ENCODE assay signal across 8 mouse cellular contexts in genomic region chr3:108562777-108563271, GRCm38 (mm10). TPM values are rescaled to one million over a fixed set of nuclear protein-coding genes. Genes with fewer than 3 reads are reported as not detected.
A peak's percentile ranks its signal among the peaks of the same experiment; 100 is the strongest.
DNase-seq lines count a peak whose midpoint lies in the region; ATAC-seq lines count a peak whose summit lies in the region.

No protein-coding gene starts in this region.

- peak overlapping the region; percentile 87 for H3K27ac ChIP-seq in embryonic facial prominence, embryonic 14.5 days (replicated peaks; ENCODE audit: low read depth, low read length)
- H3K27ac ChIP-seq in limb, embryonic 15.5 days: peak overlapping the region; percentile 96
- H3K27ac ChIP-seq in midbrain, embryonic 15.5 days: peak overlapping the region; percentile 89

- H3K27me3 ChIP-seq in embryonic facial prominence, embryonic 14.5 days (replicated peaks; ENCODE audit: control insufficient read depth, insufficient read depth, low read length): no peaks in the 10 kb centered on the region
- H3K27me3 ChIP-seq in limb, embryonic 15.5 days: no peaks in the 10 kb centered on the region
- H3K27me3 ChIP-seq in midbrain, embryonic 15.5 days (replicated peaks): no peaks in the 10 kb centered on the region

- 4% methylated on average over 15 of the region's 15 CpGs for WGBS in embryonic facial prominence, embryonic 14.5 days
- WGBS in limb, embryonic 15.5 days: 5% methylated on average over 15 of the region's 15 CpGs
- 14% methylated on average over 15 of the region's 15 CpGs for WGBS in midbrain, embryonic 15.5 days

- H3K9ac ChIP-seq in embryonic facial prominence, embryonic 14.5 days (ENCODE audit: low read depth, low read length): peak overlapping the region; percentile 89
- 0 out of 2 replicates have a peak overlapping the region, but pooled peaks have one; percentile 1 for H3K9ac ChIP-seq in limb, embryonic 15.5 days
- peak overlapping the region; percentile 27; the same call in 1 of the 2 replicates for H3K9ac ChIP-seq in midbrain, embryonic 15.5 days

- peak overlapping the region; percentile 78 for H3K4me3 ChIP-seq in embryonic facial prominence, embryonic 14.5 days (ENCODE audit: low read depth, low read length)
- peak overlapping the region; percentile 83 for H3K4me3 ChIP-seq in limb, embryonic 15.5 days
- peak overlapping the region; percentile 53 for H3K4me3 ChIP-seq in midbrain, embryonic 15.5 days

- peak overlapping the region; percentile 66 for H3K4me2 ChIP-seq in embryonic facial prominence, embryonic 14.5 days (ENCODE audit: low read depth, low read length)
- peak overlapping the region; percentile 73 for H3K4me2 ChIP-seq in limb, embryonic 15.5 days
- H3K4me2 ChIP-seq in midbrain, embryonic 15.5 days: peak overlapping the region; percentile 67

- peak; percentile 19 for DNase-seq in right cerebral cortex, postnatal 4 days
- DNase-seq in right cerebral cortex, postnatal 14 days: no peak
- peak; percentile 82 for DNase-seq in embryonic facial prominence, embryonic 14.5 days (ENCODE audit: low spot score)
- peak; percentile 31 for DNase-seq in heart, postnatal 4 days
- DNase-seq in adipocyte (ENCODE audit: low spot score): no peak
- no peak for DNase-seq in retina, embryonic 14.5 days (ENCODE audit: low spot score)

- ATAC-seq in embryonic facial prominence, embryonic 14.5 days (ENCODE audit: low read depth): peak; percentile 70
- no peak for ATAC-seq in limb, embryonic 15.5 days (ENCODE audit: insufficient number of reproducible peaks, low FRiP score, low TSS enrichment, low read depth)
- peak; percentile 84 for ATAC-seq in midbrain, embryonic 15.5 days (replicated peaks)

- H3K36me3 ChIP-seq in embryonic facial prominence, embryonic 14.5 days (ENCODE audit: control insufficient read depth, insufficient read depth, low read length): peaks cover 25% of the 10 kb centered on the region
- peaks cover 26% of the 10 kb centered on the region for H3K36me3 ChIP-seq in limb, embryonic 15.5 days
- peaks cover 10% of the 10 kb centered on the region for H3K36me3 ChIP-seq in midbrain, embryonic 15.5 days (replicated peaks)

- H3K9me3 ChIP-seq in embryonic facial prominence, embryonic 14.5 days (ENCODE audit: control insufficient read depth, low read length): no peaks in the 10 kb centered on the region
- no peaks in the 10 kb centered on the region for H3K9me3 ChIP-seq in limb, embryonic 15.5 days
- H3K9me3 ChIP-seq in midbrain, embryonic 15.5 days: no peaks in the 10 kb centered on the region

- peaks cover 4% of the 10 kb centered on the region; the same call in 1 of the 2 replicates for H3K4me1 ChIP-seq in embryonic facial prominence, embryonic 14.5 days (ENCODE audit: control insufficient read depth, insufficient read depth, low read length)
- H3K4me1 ChIP-seq in limb, embryonic 15.5 days: peaks cover 13% of the 10 kb centered on the region
- H3K4me1 ChIP-seq in midbrain, embryonic 15.5 days: peaks cover 17% of the 10 kb centered on the region

RNA-seq across cellular contexts. Expression of gene Tmem167b, which starts 0.6 kb away (rescaled TPM):
- 46.3 and 46.8 TPM in 2 replicates for polyA plus RNA-seq in embryonic facial prominence, embryonic 14.5 days (2014; fragmentation: Nextera tagmentation; extraction: Ambion mirVana)
- 10 to 100 TPM; 32.4 to 34.7 TPM for total RNA-seq in heart, postnatal 4 days (2021)
- 52.2 and 53.4 TPM in 2 replicates for polyA plus RNA-seq in limb, embryonic 15.5 days (2015; fragmentation: Nextera tagmentation; extraction: Ambion mirVana)
- 56.1 TPM in 2 replicates for polyA plus RNA-seq in midbrain, embryonic 15.5 days (2015; fragmentation: Nextera tagmentation; extraction: Ambion mirVana)

RNA-seq across cellular contexts. Expression of gene Taf13, which starts 8.7 kb away (rescaled TPM):
- polyA plus RNA-seq in embryonic facial prominence, embryonic 14.5 days (2014; fragmentation: Nextera tagmentation; extraction: Ambion mirVana): 40.2 and 40.4 TPM in 2 replicates
- 10 to 100 TPM; 15.1 to 17.0 TPM for total RNA-seq in heart, postnatal 4 days (2021)
- polyA plus RNA-seq in limb, embryonic 15.5 days (2015; fragmentation: Nextera tagmentation; extraction: Ambion mirVana): 48.7 and 53.5 TPM in 2 replicates
- polyA plus RNA-seq in midbrain, embryonic 15.5 days (2015; fragmentation: Nextera tagmentation; extraction: Ambion mirVana): 53.8 and 54.6 TPM in 2 replicates

RNA-seq across cellular contexts. Expression of gene 5330417C22Rik, which starts 26.5 kb away (rescaled TPM):
- polyA plus RNA-seq in embryonic facial prominence, embryonic 14.5 days (2014; fragmentation: Nextera tagmentation; extraction: Ambion mirVana): 2.2 and 2.5 TPM in 2 replicates
- under 1 TPM; 0.21 to 0.29 TPM for total RNA-seq in heart, postnatal 4 days (2021)
- 0.63 and 0.77 TPM in 2 replicates for polyA plus RNA-seq in limb, embryonic 15.5 days (2015; fragmentation: Nextera tagmentation; extraction: Ambion mirVana)
- 18.9 and 19.4 TPM in 2 replicates for polyA plus RNA-seq in midbrain, embryonic 15.5 days (2015; fragmentation: Nextera tagmentation; extraction: Ambion mirVana)

RNA-seq across cellular contexts. Expression of gene Wdr47, which starts 28.3 kb away (rescaled TPM):
- 16.3 and 17.9 TPM in 2 replicates for polyA plus RNA-seq in embryonic facial prominence, embryonic 14.5 days (2014; fragmentation: Nextera tagmentation; extraction: Ambion mirVana)
- 1 to 10 TPM; 9.1 to 9.2 TPM for total RNA-seq in heart, postnatal 4 days (2021)
- polyA plus RNA-seq in limb, embryonic 15.5 days (2015; fragmentation: Nextera tagmentation; extraction: Ambion mirVana): 15.8 and 18.1 TPM in 2 replicates
- polyA plus RNA-seq in midbrain, embryonic 15.5 days (2015; fragmentation: Nextera tagmentation; extraction: Ambion mirVana): 110 and 114 TPM in 2 replicates

RNA-seq across cellular contexts. Expression of gene 1700013F07Rik, which starts 28.9 kb away (rescaled TPM):
- 0.63 and 1.1 TPM in 2 replicates for polyA plus RNA-seq in embryonic facial prominence, embryonic 14.5 days (2014; fragmentation: Nextera tagmentation; extraction: Ambion mirVana)
- not detected for total RNA-seq in heart, postnatal 4 days (2021)
- polyA plus RNA-seq in limb, embryonic 15.5 days (2015; fragmentation: Nextera tagmentation; extraction: Ambion mirVana): 0.26 TPM in 1 of 2 replicates, not detected in the other
- 2.8 and 3.5 TPM in 2 replicates for polyA plus RNA-seq in midbrain, embryonic 15.5 days (2015; fragmentation: Nextera tagmentation; extraction: Ambion mirVana)

Comparison
In these comparisons a context has a peak if more than half of its experiments do, and no peak if none do; other contexts are left out.
1. DNase-seq: peak in right cerebral cortex, postnatal 4 days (single experiment), embryonic facial prominence, embryonic 14.5 days (single experiment) and heart, postnatal 4 days (single experiment); none in right cerebral cortex, postnatal 14 days (single experiment), adipocyte (single experiment) and retina, embryonic 14.5 days (single experiment).
2. H3K9ac ChIP-seq: peak in every context shown above with its lines; median percentile 89 in embryonic facial prominence, embryonic 14.5 days; 27 in midbrain, embryonic 15.5 days; 1 in limb, embryonic 15.5 days.
3. Peak in every context shown above with its lines, with median percentiles within 50 percentile points of each other: H3K27ac ChIP-seq, H3K4me2 ChIP-seq and H3K4me3 ChIP-seq.